Mouse (Mus musculus): Measurements from ENCODE around the gene Dkk2. TPM values are rescaled to one million over a fixed set of nuclear protein-coding genes. Genes with fewer than 3 reads are reported as not detected.
A peak's percentile ranks its signal among the peaks of the same experiment; 100 is the strongest.

Gene Dkk2
- polyA plus RNA-seq, 1 experiment from 2014 or later: 3.7 TPM

DNA sequence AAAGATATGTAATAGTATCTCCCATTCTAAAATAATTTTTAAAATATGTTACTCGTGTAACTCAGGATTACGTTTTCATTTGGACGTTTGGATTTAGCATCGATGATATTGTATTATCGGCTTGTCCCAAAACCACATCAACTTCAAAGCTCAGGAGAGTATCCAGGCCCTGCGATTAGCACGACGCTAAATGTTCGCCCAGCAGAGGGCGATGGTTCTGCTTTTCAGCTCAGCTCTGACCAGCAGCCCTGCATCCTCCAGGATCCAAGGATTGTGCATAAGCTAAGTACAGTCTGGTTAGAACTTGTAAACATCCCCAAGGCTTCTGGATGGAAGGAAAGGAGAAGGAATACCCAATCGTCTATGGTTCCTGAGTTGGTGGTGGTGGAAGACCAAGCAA is 122.4 kb downstream of the Dkk2 start:
- H3K27ac ChIP-seq (replicated peaks): no peak overlapping the region
- TF ChIP-seq CTCF (IDR thresholded peaks at IDR 0.05; ENCODE audit: low read depth) (peak; percentile 80), EP300 (optimal IDR thresholded peaks at IDR 0.05) (no peak)
- DNase-seq (ENCODE audit: low spot score): peak; percentile 42
- 31% methylated on average over 11 of the region's 11 CpGs for WGBS
- H3K27me3 ChIP-seq (ENCODE audit: control insufficient read depth, insufficient read depth, low read length): no peaks in the 10 kb centered on the region
- H3K9ac ChIP-seq (ENCODE audit: low read length): no peak overlapping the region
- no peak overlapping the region for H3K4me2 ChIP-seq (replicated peaks; ENCODE audit: low read depth)
- no peaks in the 10 kb centered on the region for H3K36me3 ChIP-seq (ENCODE audit: control insufficient read depth, insufficient read depth, low read length)
- ATAC-seq (ENCODE audit: low FRiP score, low TSS enrichment): no peak
- no peaks in the 10 kb centered on the region for H3K4me1 ChIP-seq (replicated peaks; ENCODE audit: control insufficient read depth, insufficient read depth)
- no peak overlapping the region for H3K4me3 ChIP-seq (ENCODE audit: low read depth, low read length)
- H3K9me3 ChIP-seq (ENCODE audit: control insufficient read depth, low read length): no peaks in the 10 kb centered on the region

DNA sequence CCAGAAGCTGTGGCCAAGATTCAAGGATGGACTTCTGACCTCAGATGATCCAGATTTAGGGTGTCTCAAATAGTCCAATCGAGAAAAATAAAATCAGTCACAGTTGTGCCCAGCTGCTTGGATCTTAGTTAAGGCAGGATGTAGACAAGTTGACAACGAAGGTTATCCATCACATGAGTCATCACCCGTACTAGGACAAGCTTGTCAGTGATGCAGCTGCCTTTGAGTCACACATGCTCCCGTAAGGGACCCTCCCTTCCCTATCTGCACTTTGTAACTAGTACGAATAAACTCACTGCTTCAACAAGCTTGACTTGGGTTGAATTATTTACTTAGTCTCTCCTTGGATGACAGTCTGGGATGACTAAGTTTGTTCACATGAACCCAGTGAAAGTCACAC is 126.2 kb downstream of the Dkk2 start:
- H3K4me2 ChIP-seq (replicated peaks; ENCODE audit: low read depth): no peak overlapping the region
- H3K27ac ChIP-seq (replicated peaks): no peak overlapping the region
- H3K9me3 ChIP-seq (ENCODE audit: control insufficient read depth, low read length): no peaks in the 10 kb centered on the region
- no peaks in the 10 kb centered on the region for H3K4me1 ChIP-seq (replicated peaks; ENCODE audit: control insufficient read depth, insufficient read depth)
- DNase-seq (ENCODE audit: low spot score) (no peak), ATAC-seq (ENCODE audit: low FRiP score, low TSS enrichment) (peak; percentile 67)
- 31% methylated on average over 5 of the region's 5 CpGs for WGBS
- H3K36me3 ChIP-seq (ENCODE audit: control insufficient read depth, insufficient read depth, low read length): no peaks in the 10 kb centered on the region
- no peak overlapping the region for H3K4me3 ChIP-seq (ENCODE audit: low read depth, low read length)
- no peaks in the 10 kb centered on the region for H3K27me3 ChIP-seq (ENCODE audit: control insufficient read depth, insufficient read depth, low read length)
- H3K9ac ChIP-seq (ENCODE audit: low read length): no peak overlapping the region
- no peak for TF ChIP-seq EP300 (optimal IDR thresholded peaks at IDR 0.05)
- no peak for TF ChIP-seq CTCF (IDR thresholded peaks at IDR 0.05; ENCODE audit: low read depth)

DNA sequence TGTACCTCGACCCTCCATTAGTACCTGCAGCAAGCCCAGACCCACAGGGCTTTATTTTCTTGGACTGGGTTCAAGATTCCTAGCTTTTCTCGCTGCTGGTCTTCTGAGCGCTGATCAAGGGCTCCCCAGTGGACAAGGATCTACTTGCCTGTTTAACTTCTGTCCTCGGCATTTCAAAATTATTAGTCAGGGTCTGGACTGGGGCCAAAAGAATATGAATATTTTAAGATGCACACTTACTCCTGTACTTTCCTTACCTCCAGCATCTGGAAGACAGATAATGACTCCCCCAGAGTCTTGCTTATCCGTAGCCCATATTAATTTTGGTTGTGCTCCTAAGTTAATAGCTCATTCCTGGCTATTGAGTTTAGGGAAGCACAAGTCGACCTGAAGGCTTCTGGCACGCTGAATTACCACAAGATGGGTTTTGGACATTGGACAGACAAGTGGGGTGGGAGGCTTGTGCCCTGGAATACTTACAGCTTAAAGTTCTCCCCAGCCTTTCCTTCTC is 134.9 kb downstream of the Dkk2 start:
- Histone ChIP-seq H3K27me3 (ENCODE audit: control insufficient read depth, insufficient read depth, low read length) (no peaks in the 10 kb centered on the region), H3K9ac (ENCODE audit: low read length) (no peak overlapping the region), H3K4me2 (replicated peaks; ENCODE audit: low read depth) (no peak overlapping the region), H3K4me3 (ENCODE audit: low read depth, low read length) (no peak overlapping the region), H3K27ac (replicated peaks) (no peak overlapping the region), H3K9me3 (ENCODE audit: control insufficient read depth, low read length) (no peaks in the 10 kb centered on the region), H3K4me1 (replicated peaks; ENCODE audit: control insufficient read depth, insufficient read depth) (no peaks in the 10 kb centered on the region), H3K36me3 (ENCODE audit: control insufficient read depth, insufficient read depth, low read length) (no peaks in the 10 kb centered on the region)
- WGBS: 63% methylated on average over 7 of the region's 7 CpGs
- TF ChIP-seq EP300 (optimal IDR thresholded peaks at IDR 0.05) (no peak), CTCF (IDR thresholded peaks at IDR 0.05; ENCODE audit: low read depth) (no peak)
- no peak for DNase-seq (ENCODE audit: low spot score)
- no peak for ATAC-seq (ENCODE audit: low FRiP score, low TSS enrichment)

DNA sequence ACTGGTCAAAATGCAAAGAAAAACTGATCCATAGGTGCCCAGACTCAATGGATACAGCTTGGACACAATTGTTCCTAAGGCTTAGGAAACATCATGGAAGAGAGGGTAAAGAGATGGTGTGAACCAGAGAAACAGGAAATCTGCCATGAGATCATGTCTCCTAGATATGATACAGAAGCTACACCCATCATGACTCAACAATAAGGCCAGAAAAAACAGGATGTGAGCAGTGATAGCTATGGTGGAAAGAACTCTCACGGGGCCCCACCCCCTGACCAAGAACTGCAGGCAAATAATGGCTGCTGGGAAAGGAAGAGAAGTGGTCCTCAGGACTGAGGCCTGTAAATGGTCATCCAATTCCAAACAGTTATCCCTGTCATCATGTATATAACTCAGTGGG is 142.5 kb downstream of the Dkk2 start:
- H3K4me1 ChIP-seq (replicated peaks; ENCODE audit: control insufficient read depth, insufficient read depth): no peaks in the 10 kb centered on the region
- 57% methylated on average over 1 of the region's 1 CpGs for WGBS
- TF ChIP-seq CTCF (IDR thresholded peaks at IDR 0.05; ENCODE audit: low read depth) (no peak), EP300 (optimal IDR thresholded peaks at IDR 0.05) (no peak)
- H3K36me3 ChIP-seq (ENCODE audit: control insufficient read depth, insufficient read depth, low read length): no peaks in the 10 kb centered on the region
- no peaks in the 10 kb centered on the region for H3K27me3 ChIP-seq (ENCODE audit: control insufficient read depth, insufficient read depth, low read length)
- no peak overlapping the region for H3K9ac ChIP-seq (ENCODE audit: low read length)
- H3K9me3 ChIP-seq (ENCODE audit: control insufficient read depth, low read length): no peaks in the 10 kb centered on the region
- no peak overlapping the region for H3K27ac ChIP-seq (replicated peaks)
- no peak overlapping the region for H3K4me3 ChIP-seq (ENCODE audit: low read depth, low read length)
- DNase-seq (ENCODE audit: low spot score) (no peak), ATAC-seq (ENCODE audit: low FRiP score, low TSS enrichment) (no peak)
- no peak overlapping the region for H3K4me2 ChIP-seq (replicated peaks; ENCODE audit: low read depth)
